7 mouse cellular contexts compared by ENCODE assay signal in the genomic region with DNA sequence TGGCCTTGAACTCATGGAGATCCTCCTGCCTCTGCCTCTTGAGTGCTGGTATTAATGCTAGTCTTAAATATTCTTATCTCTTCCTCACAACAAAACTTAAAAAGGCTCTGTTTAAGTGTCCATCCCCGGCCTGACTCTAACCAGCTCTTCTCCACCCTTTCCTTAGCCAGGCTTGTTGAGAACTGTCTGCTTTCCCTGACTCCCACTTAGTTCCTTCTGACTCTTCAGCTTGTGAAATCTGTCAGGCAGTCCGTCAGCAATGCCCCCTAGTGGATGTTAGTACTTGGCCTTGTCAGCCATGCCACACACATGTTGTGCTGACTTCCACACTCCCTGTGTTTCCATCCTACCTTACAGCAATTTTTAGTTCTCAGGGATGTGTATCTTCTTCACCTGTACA. TPM values are rescaled to one million over a fixed set of nuclear protein-coding genes. Genes with fewer than 3 reads are reported as not detected.
DNase-seq lines count a peak whose midpoint lies in the region; TF ChIP-seq lines count a peak whose summit lies in the region.

No protein-coding gene starts in this region.

- peaks cover 0 to 68% of the 10 kb centered on the region in 2 experiments; a peak in 3 of 4 replicates for H3K36me3 ChIP-seq in MEL (ENCODE audit: control insufficient read depth in 1 of 2, insufficient read depth in 2 of 2, low read length in 2 of 2)

- no peak for TF ChIP-seq RAD21 in MEL (IDR thresholded peaks at IDR 0.05; ENCODE audit: low read depth, low read length)

- no peaks in the 10 kb centered on the region for H3K79me2 ChIP-seq in MEL (ENCODE audit: control insufficient read depth, insufficient read depth, low read length, poor library complexity)

- H3K27ac ChIP-seq in MEL (ENCODE audit: control insufficient read depth, low read depth, low read length) = peak overlapping the region; percentile 79
- no peak overlapping the region for H3K27ac ChIP-seq in cerebellum, adult 2 months (ENCODE audit: insufficient read depth, low read length)

- peaks cover 34 to 41% of the 10 kb centered on the region in 2 experiments for H3K4me1 ChIP-seq in MEL (ENCODE audit: control insufficient read depth in 1 of 2, insufficient read depth in 2 of 2, low read length in 2 of 2)
- H3K4me1 ChIP-seq in cerebellum, adult 2 months (ENCODE audit: control insufficient read depth, insufficient read depth, low read length) = no peaks in the 10 kb centered on the region

- H3K9me3 ChIP-seq in MEL (replicated peaks; ENCODE audit: insufficient read depth, low read length) = no peaks in the 10 kb centered on the region

- TF ChIP-seq POLR2A in MEL (IDR thresholded peaks at IDR 0.05; ENCODE audit: control insufficient read depth in 1 of 2, insufficient read depth in 1 of 2, low read depth in 1 of 2, low read length in 2 of 2, poor library complexity in 1 of 2) = no peak
- no peak for TF ChIP-seq POLR2A in cerebellum, adult 2 months (IDR thresholded peaks at IDR 0.05; ENCODE audit: borderline replicate concordance, insufficient read depth, low read length)

- H3K4me3 ChIP-seq in MEL (ENCODE audit: control insufficient read depth in 1 of 2, insufficient read depth in 1 of 2, low read depth in 2 of 2, low read length in 2 of 2) = no peak overlapping the region
- no peak overlapping the region for H3K4me3 ChIP-seq in cerebellum, adult 2 months (replicated peaks; ENCODE audit: insufficient read depth, low read depth, low read length)

- H3K27me3 ChIP-seq in MEL (ENCODE audit: control insufficient read depth in 1 of 2, insufficient read depth in 2 of 2, low read length in 2 of 2) = no peaks in the 10 kb centered on the region
- no peaks in the 10 kb centered on the region for H3K27me3 ChIP-seq in cerebellum, adult 2 months (ENCODE audit: control insufficient read depth, insufficient read depth, low read length)

- WGBS in cerebellum, adult 2 months = 53% methylated on average over 2 of the region's 2 CpGs

- TF ChIP-seq EP300 in MEL (IDR thresholded peaks at IDR 0.05; ENCODE audit: low read depth in 1 of 2, low read length in 2 of 2) = no peak

- no peak overlapping the region for H3K9ac ChIP-seq in MEL (ENCODE audit: control insufficient read depth, low read depth, low read length, poor library complexity, severe bottlenecking)

- peak; percentile 38 for DNase-seq in layer of hippocampus, adult 11-12 months (ENCODE audit: low spot score)
- no peak for DNase-seq in layer of hippocampus, postnatal 36 days
- peak; percentile 59 for DNase-seq in MEL (ENCODE audit: low read depth, low spot score)
- DNase-seq in cerebellum, adult 2 months = peak; percentile 43 to 44
- DNase-seq in kidney, adult 8-10 months = peak; percentile 22 to 47
- DNase-seq in lung, postnatal 36 days = peak; percentile 76
- no peak for DNase-seq in Muller cell, postnatal 12 days (ENCODE audit: inconsistent ontology term)

- TF ChIP-seq CTCF in MEL (IDR thresholded peaks at IDR 0.05 in 2 of 3, conservative IDR thresholded peaks at IDR 0.05 in 1 of 3; ENCODE audit: control insufficient read depth in 1 of 3, insufficient read depth in 1 of 3, low read depth in 2 of 3, low read length in 3 of 3, poor library complexity in 1 of 3, severe bottlenecking in 1 of 3) = peak; percentile 32 to 51 (median 46); a peak in 5 of 6 replicates
- TF ChIP-seq CTCF in cerebellum, adult 2 months (IDR thresholded peaks at IDR 0.05; ENCODE audit: borderline replicate concordance, insufficient read depth, low read depth, low read length) = peak; percentile 80

TF ChIP-seq in MEL, 35 proteins besides CTCF, POLR2A, EP300 and RAD21:
- TF ChIP-seq ZNF384 (IDR thresholded peaks at IDR 0.05; ENCODE audit: low read depth, low read length) (no peak), UBTF (IDR thresholded peaks at IDR 0.05; ENCODE audit: borderline replicate concordance, insufficient read depth, low read depth, low read length) (no peak), ZMIZ1 (IDR thresholded peaks at IDR 0.05; ENCODE audit: low read depth, low read length) (no peak)

RNA-seq across cellular contexts. Expression of a gene that starts 35.1 kb away (rescaled TPM):
- total RNA-seq in layer of hippocampus, postnatal 36 days (2021) = 100 to 1,000 TPM; 107 to 123 TPM
- total RNA-seq in MEL (2012; rRNA removed) = 14.6 and 18.3 TPM in 2 replicates
- polyA plus RNA-seq in MEL (2012; ENCODE audit: insufficient read depth in 1 of 2, insufficient read length in 2 of 2, low read depth in 1 of 2, low replicate concordance in 2 of 2, missing spikeins in 1 of 2) = 10 to 100 TPM in 1 of 2 experiments, not detected in 1; 28.3 TPM
- polyA plus RNA-seq in cerebellum, adult 2 months (2012; rRNA removed) = 45.6 and 46.5 TPM in 2 replicates

RNA-seq across cellular contexts. Expression of a gene that starts 43.2 kb away (rescaled TPM):
- 1 to 10 TPM; 2.3 to 3.3 TPM for total RNA-seq in layer of hippocampus, postnatal 36 days (2021)
- total RNA-seq in MEL (2012; rRNA removed) = not detected in 2 replicates
- polyA plus RNA-seq in MEL (2012; ENCODE audit: insufficient read depth in 1 of 2, insufficient read length in 2 of 2, low read depth in 1 of 2, low replicate concordance in 2 of 2, missing spikeins in 1 of 2) = not detected
- polyA plus RNA-seq in cerebellum, adult 2 months (2012; rRNA removed) = 0.07 and 0.10 TPM in 2 replicates

Comparison
In these comparisons a context has a peak if more than half of its experiments do, and no peak if none do; other contexts are left out.
1. DNase-seq: peak in layer of hippocampus, adult 11-12 months (single experiment), MEL (single experiment), cerebellum, adult 2 months (2 of 2), kidney, adult 8-10 months (2 of 2) and lung, postnatal 36 days (single experiment); none in layer of hippocampus, postnatal 36 days (0 of 2) and Muller cell, postnatal 12 days (single experiment).